Mouse (Mus musculus): ENCODE data around the gene Mettl21e.

DNA sequence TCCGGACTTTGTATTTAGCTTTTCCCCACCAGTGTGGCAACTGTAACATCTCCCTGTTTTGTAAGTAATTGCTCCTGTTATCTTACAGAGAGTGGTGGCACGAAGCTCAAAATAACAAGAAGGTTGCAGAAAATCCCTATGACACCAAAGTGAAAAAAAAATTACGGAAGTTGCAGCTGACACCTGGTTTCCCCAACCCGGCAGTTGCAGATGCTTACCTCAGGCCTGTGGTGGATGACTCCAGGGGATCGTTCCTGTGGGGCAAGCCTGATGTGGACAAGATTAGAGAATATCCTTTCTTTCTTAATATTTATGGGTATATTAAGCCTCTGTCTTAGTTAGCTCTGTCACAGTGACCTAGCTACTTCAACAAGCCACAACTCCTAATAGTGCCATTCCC is 40.7 kb downstream of the Mettl21e start:
- no peak for TF ChIP-seq CTCF (IDR thresholded peaks at IDR 0.05; ENCODE audit: borderline replicate concordance, insufficient read depth, low read length)
- no peak for TF ChIP-seq POLR2A (IDR thresholded peaks at IDR 0.05; ENCODE audit: low read depth, low read length)
